Mouse (Mus musculus) megakaryocyte, embryonic 14.5 days (primary cell): ENCODE measurements around the gene Amh.

Source experiments
- FLI1 ChIP-seq: IDR thresholded peaks from 2 replicates; pipeline ENCODE4 v1.6.1; 2012; ENCODE audit warnings: low read length, inconsistent platforms, mixed read lengths
- GATA1 ChIP-seq: IDR thresholded peaks from 3 replicates; pipeline ENCODE4 v1.6.1; 2012; ENCODE audit warnings: mixed read lengths, low read length, inconsistent platforms, borderline replicate concordance

DNA sequence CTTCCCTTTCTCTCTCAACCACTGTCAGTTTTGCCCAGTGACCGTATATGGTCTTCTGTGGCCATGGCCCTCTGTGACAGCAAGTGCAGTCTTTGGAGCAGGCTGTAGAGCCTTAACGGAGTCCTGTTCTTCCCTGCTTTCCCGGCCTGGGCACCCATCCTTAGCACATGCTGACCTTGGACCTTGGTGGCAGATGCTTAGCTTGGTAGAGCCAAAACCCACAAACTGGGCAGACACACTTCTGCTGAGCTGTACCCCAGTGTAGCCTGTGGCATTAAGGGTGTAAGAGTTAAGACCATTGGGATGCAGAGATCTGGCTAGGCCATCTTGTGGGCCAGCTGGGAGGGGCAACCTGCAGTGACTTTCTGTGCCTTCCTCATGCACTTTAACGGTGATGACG is 31.2 kb upstream of the Amh start:
- TF ChIP-seq GATA1 (no peak), FLI1 (no peak)
